Mouse (Mus musculus) lung, embryonic 14.5 days (tissue): ENCODE data around the gene Glce. TPM values are rescaled to one million over a fixed set of nuclear protein-coding genes. Genes with fewer than 3 reads are reported as not detected.

Experiments
- ATAC-seq: fragments of 200-750 bp; cut with Nextera tagmentation; 2 replicates; pipeline ENCODE4 v1.8.0; 2017; ENCODE audit warnings: mild to moderate bottlenecking, moderate TSS enrichment, moderate library complexity; ENCODE audit not compliant: insufficient read depth
- DNase-seq: peaks from one replicate; pipeline ENCODE4 v3.0.0-alpha.2; 2015
- H3K27ac ChIP-seq: fragments of 300-500 bp; sonication (generic); 2 replicates; pipeline ENCODE4 v1.5.1; 2014; ENCODE audit warnings: low read depth, mild to moderate bottlenecking, moderate library complexity
- H3K27me3 ChIP-seq: fragments of 300-500 bp; sonication (generic); 2 replicates; pipeline ENCODE4 v1.6.1; 2014; ENCODE audit warnings: low read length, control low read depth; ENCODE audit not compliant: insufficient read depth
- H3K36me3 ChIP-seq: fragments of 300-500 bp; sonication (generic); 2 replicates; pipeline ENCODE4 v1.6.1; 2014; ENCODE audit warnings: control low read depth; ENCODE audit not compliant: insufficient read depth
- H3K4me1 ChIP-seq: fragments of 300-500 bp; sonication (generic); 2 replicates; pipeline ENCODE4 v1.6.1; 2014; ENCODE audit warnings: antibody characterized with exemption, control low read depth; ENCODE audit not compliant: insufficient read depth
- H3K4me2 ChIP-seq: fragments of 300-500 bp; sonication (generic); 2 replicates; pipeline ENCODE4 v1.6.1; 2014; ENCODE audit warnings: mild to moderate bottlenecking
- H3K4me3 ChIP-seq: fragments of 300-500 bp; sonication (generic); 2 replicates; pipeline ENCODE4 v1.5.1; 2014; ENCODE audit warnings: low read depth, low read length
- H3K9ac ChIP-seq: fragments of 300-500 bp; sonication (generic); 2 replicates; pipeline ENCODE4 v1.6.1; 2014
- H3K9me3 ChIP-seq: fragments of 300-500 bp; sonication (generic); 2 replicates; pipeline ENCODE4 v1.6.1; 2016; ENCODE audit warnings: low read depth, low read length, control low read depth
- CTCF ChIP-seq: IDR thresholded peaks from 2 replicates; pipeline ENCODE4 v1.5.1; 2016; ENCODE audit warnings: antibody characterized with exemption, low read depth
- WGBS: fragments of 180-500 bp; shearing (Covaris S2); extraction: QIAGEN DNeasy Blood & Tissue Kit; methylation state at CpG from one replicate; pipeline ENCODE4 v1.1.7; 2014; 5-methylcytosine and 5-hydroxymethylcytosine counted together
- polyA plus RNA-seq: library from polyadenylated mRNA; unstranded; fragments of >200 nt; fragmentation: Nextera tagmentation; extraction: Ambion mirVana; gene quantifications from 2 replicates; pipeline ENCODE4 v1.2.1, GENCODE M21; 2014

Gene Glce
- polyA plus RNA-seq, 1 experiment from 2014 or later: 25.9 TPM

DNA sequence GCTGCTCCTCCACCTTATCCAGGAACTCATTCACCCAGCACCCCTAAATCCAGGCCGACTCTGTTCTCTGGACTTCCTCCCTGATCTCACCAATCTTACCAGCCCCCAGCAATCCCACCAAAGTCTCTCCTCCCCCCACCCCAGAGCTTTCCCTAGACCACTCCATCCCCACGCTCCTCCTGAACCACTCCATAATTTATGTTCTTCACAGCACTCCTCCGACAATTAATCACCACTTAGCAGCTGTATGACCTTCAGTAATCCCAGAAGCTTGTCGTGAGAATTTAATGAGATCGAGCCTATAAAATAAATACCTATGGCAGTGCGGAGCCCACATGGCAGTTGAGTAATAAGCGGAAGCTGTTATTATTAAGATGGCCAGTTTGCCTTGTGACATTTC lies 16.6 kb upstream of the Glce start:
- no peaks in the 10 kb centered on the region for H3K36me3 ChIP-seq
- DNase-seq (no peak), ATAC-seq (no peak)
- no peak for TF ChIP-seq CTCF
- no peak overlapping the region for H3K9ac ChIP-seq
- H3K4me2 ChIP-seq: no peak overlapping the region
- no peaks in the 10 kb centered on the region for H3K27me3 ChIP-seq
- 42% methylated on average over 7 of the region's 7 CpGs for WGBS
- H3K4me3 ChIP-seq: no peak overlapping the region
- H3K27ac ChIP-seq: no peak overlapping the region
- H3K4me1 ChIP-seq: no peaks in the 10 kb centered on the region
- no peaks in the 10 kb centered on the region for H3K9me3 ChIP-seq

GRCm38 (mm10) chr9:62137259-62137658 lies 14.8 kb upstream of the Glce start:
- no peak overlapping the region for H3K27ac ChIP-seq
- H3K4me3 ChIP-seq: no peak overlapping the region
- WGBS: 30% methylated on average over 8 of the region's 8 CpGs
- H3K4me1 ChIP-seq: no peaks in the 10 kb centered on the region
- no peaks in the 10 kb centered on the region for H3K36me3 ChIP-seq
- H3K27me3 ChIP-seq: no peaks in the 10 kb centered on the region
- H3K9me3 ChIP-seq: no peaks in the 10 kb centered on the region
- DNase-seq (peak; percentile 54), ATAC-seq (no peak)
- TF ChIP-seq CTCF: no peak
- no peak overlapping the region for H3K4me2 ChIP-seq
- no peak overlapping the region for H3K9ac ChIP-seq

DNA sequence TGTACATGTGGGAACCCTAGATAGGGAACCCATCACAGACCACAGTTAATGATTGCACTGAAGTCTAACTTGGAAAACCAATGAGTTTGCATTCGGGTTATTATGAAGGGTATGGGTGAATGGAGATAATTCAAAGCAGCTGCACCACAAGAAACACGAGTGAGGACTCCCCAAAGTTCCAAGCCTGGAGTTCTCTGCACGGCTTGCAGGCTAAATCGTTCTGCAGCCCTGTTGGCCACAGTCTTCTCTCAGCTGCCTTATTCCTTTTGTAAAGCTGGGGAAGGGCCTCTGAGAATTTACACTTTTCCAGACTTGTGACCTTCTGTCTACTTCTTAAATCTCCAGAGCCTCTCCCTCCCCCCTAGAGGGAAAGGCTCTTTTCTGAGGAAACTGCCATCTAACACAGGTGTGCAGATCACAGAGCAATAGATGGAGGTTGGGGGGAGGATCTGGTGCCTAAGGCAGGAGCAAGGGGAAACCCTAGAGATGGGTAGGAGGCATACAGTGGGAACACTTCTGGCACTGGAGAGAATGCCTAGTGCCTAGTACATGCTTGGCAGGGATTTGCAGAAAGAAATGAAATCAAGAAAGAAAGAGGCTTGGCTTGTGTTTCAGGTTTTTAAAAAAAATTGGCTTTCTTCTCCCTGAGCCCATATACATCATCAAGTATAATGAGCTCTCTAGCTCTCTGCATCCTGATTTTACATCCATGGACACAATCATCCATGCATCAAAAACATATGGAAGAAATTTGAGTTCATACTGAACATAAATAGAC lies 9.7 kb upstream of the Glce start:
- DNase-seq (no peak), ATAC-seq (no peak)
- Histone ChIP-seq H3K36me3 (no peaks in the 10 kb centered on the region), H3K4me3 (no peak overlapping the region), H3K27ac (no peak overlapping the region), H3K9ac (no peak overlapping the region), H3K27me3 (no peaks in the 10 kb centered on the region), H3K9me3 (no peaks in the 10 kb centered on the region), H3K4me1 (no peaks in the 10 kb centered on the region; the same call in 1 of the 2 replicates), H3K4me2 (no peak overlapping the region)
- TF ChIP-seq CTCF: no peak
- WGBS: 69% methylated on average over 4 of the region's 4 CpGs

GRCm38 (mm10) chr9:62130746-62131145 lies 8.3 kb upstream of the Glce start:
- no peak overlapping the region for H3K9ac ChIP-seq
- H3K27ac ChIP-seq: no peak overlapping the region
- DNase-seq (no peak), ATAC-seq (no peak)
- 77% methylated on average over 5 of the region's 5 CpGs for WGBS
- H3K27me3 ChIP-seq: no peaks in the 10 kb centered on the region
- no peak overlapping the region for H3K4me3 ChIP-seq
- TF ChIP-seq CTCF: no peak
- no peak overlapping the region for H3K4me2 ChIP-seq
- no peaks in the 10 kb centered on the region; the same call in 1 of the 2 replicates for H3K4me1 ChIP-seq
- no peaks in the 10 kb centered on the region for H3K9me3 ChIP-seq
- H3K36me3 ChIP-seq: no peaks in the 10 kb centered on the region

DNA sequence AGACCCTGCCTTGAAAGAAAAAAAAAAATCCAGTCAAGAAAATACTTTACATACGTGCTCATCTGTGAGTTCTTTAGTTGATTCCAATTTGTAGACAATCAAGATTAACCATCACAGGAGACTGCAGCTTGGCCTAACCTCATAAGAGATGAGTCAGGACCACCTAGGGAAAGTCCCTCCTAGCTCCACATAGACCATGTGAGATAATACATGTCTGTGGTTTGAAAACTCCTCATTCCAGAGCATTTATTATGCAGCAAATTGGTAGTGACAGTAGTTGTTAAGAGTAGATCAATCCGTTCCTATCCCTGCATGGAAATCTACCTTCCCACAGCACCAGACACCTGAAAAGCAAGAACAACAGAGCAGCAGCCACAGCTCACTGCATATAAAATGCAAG lies 5.6 kb upstream of the Glce start:
- H3K27ac ChIP-seq: no peak overlapping the region
- DNase-seq: no peak
- WGBS: 79% methylated on average over 2 of the region's 2 CpGs
- H3K9ac ChIP-seq: no peak overlapping the region
- H3K36me3 ChIP-seq: no peaks in the 10 kb centered on the region
- H3K9me3 ChIP-seq: no peaks in the 10 kb centered on the region
- no peak for TF ChIP-seq CTCF
- no peaks in the 10 kb centered on the region; the same call in 1 of the 2 replicates for H3K4me1 ChIP-seq
- no peak for ATAC-seq
- H3K4me2 ChIP-seq: no peak overlapping the region
- no peaks in the 10 kb centered on the region for H3K27me3 ChIP-seq
- no peak overlapping the region for H3K4me3 ChIP-seq

DNA sequence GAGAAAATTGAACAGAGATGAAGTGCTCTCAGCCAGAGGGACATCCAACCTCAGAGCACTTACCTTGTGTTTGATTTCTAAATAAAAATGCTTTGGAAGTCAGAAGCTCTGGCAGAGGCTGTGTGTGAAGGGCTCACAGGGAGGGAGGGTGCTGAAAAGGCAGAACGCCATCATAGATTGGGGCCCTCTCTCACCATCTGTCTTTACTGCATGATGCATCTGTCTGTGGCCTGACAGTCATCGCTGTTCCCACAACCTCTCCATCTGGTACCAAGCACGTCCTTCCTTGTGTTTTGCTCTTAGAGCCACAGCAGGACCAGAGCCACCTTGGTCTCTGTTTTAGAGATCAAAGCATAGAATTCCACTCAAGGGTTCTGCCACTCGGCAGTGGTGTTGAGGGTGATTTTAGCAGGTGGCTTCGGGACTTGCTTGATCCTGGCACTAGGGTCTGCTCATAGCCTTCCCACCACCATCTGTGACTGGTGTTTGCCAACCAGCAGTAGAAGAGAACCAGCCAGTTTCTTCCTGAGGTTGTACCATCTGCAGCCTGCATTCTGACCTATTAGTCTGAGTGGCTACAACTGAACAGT lies 3.6 kb upstream of the Glce start:
- Histone ChIP-seq H3K9ac (no peak overlapping the region), H3K27me3 (no peaks in the 10 kb centered on the region), H3K4me3 (no peak overlapping the region), H3K4me2 (no peak overlapping the region), H3K36me3 (no peaks in the 10 kb centered on the region), H3K9me3 (no peaks in the 10 kb centered on the region), H3K4me1 (peaks cover under 1% of the 10 kb centered on the region; the same call in 1 of the 2 replicates), H3K27ac (no peak overlapping the region)
- 60% methylated on average over 5 of the region's 5 CpGs for WGBS
- no peak for TF ChIP-seq CTCF
- DNase-seq (no peak), ATAC-seq (no peak)

GRCm38 (mm10) chr9:62124266-62124665 lies 1.8 kb upstream of the Glce start:
- Histone ChIP-seq H3K27me3 (no peaks in the 10 kb centered on the region), H3K4me2 (no peak overlapping the region), H3K9me3 (no peaks in the 10 kb centered on the region), H3K4me3 (no peak overlapping the region), H3K36me3 (no peaks in the 10 kb centered on the region), H3K4me1 (0 out of 2 replicates have a peak, but pooled peaks cover 2% of the 10 kb centered on the region), H3K9ac (no peak overlapping the region), H3K27ac (no peak overlapping the region)
- ATAC-seq (no peak), DNase-seq (no peak)
- TF ChIP-seq CTCF: no peak
- WGBS: 71% methylated on average over 1 of the region's 1 CpGs
